Mouse (Mus musculus): ENCODE data around the gene Ankrd26. TPM values are rescaled to one million over a fixed set of nuclear protein-coding genes. Genes with fewer than 3 reads are reported as not detected.
"Not testable (repeated sequence)": the region's sequence is repeated elsewhere in the genome, so short reads cannot be mapped to it uniquely, and the experiment has no call there.

The Ankrd26 gene
- polyA plus RNA-seq, 1 experiment from 2014 or later: 8.0 TPM

DNA sequence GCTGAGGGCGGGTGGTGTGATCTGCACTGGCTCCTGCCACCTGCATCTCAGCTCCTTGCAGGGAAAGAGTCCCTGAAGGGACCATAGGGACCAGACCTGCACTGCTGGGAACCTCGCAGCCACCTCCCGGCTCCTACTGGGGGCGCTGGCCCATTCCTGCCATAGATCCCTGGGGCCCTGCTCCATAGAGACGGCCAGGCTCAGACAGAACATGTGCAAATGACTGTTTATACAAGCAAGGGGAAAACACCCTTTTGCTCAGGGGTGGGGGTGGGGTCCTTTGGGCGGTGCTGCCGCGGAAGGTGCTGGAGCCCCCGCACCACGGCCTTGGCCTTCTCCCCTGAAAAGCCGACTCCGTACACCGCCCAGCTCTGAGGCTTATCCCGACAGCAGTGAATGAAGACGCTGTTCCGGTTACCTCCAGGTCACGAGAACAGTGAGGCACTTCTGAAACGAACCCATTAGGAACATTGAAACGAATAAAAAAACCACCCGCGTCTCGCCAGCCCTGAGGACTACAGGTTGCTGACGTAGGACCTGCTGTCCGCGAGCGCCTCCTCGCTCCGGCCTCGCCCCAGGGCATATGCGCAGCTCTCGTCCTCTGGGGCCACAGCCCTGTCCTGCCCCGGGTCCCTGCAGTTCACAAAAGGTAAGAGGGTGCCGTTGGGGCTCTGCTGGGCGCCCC is 31.5 kb upstream of the Ankrd26 start:
- H3K4me2 ChIP-seq (ENCODE audit: low read length): peak overlapping the region; percentile 58
- H3K4me3 ChIP-seq (ENCODE audit: control insufficient read depth in 1 of 2, insufficient read depth in 1 of 2, low read depth in 1 of 2, low read length in 2 of 2): peak overlapping the region; percentile 21 to 24
- H3K36me3 ChIP-seq (ENCODE audit: control insufficient read depth, insufficient read depth, low read length): peaks cover 76% of the 10 kb centered on the region
- H3K27ac ChIP-seq (replicated peaks in 1 of 2; ENCODE audit: control insufficient read depth in 1 of 2, insufficient read depth in 1 of 2, low read depth in 2 of 2, low read length in 2 of 2): no peak overlapping the region
- no peaks in the 10 kb centered on the region for H3K9me3 ChIP-seq (ENCODE audit: control insufficient read depth, low read length)
- H3K4me1 ChIP-seq (ENCODE audit: control insufficient read depth in 2 of 2, insufficient read depth in 2 of 2, low read length in 2 of 2): peaks cover 6 to 8% of the 10 kb centered on the region in 2 experiments; a peak in 1 of 4 replicates
- H3K9ac ChIP-seq (ENCODE audit: low read length): no peak overlapping the region
- 0 out of 2 replicates have a peak, but pooled peaks have one; percentile 10 for ATAC-seq (ENCODE audit: insufficient number of reproducible peaks, insufficient read depth, low FRiP score, low read depth)
- 31% methylated on average over 34 of the region's 34 CpGs for WGBS
- H3K27me3 ChIP-seq (ENCODE audit: control insufficient read depth, insufficient read depth, low read length): peaks cover 8% of the 10 kb centered on the region; the same call in 1 of the 2 replicates

DNA sequence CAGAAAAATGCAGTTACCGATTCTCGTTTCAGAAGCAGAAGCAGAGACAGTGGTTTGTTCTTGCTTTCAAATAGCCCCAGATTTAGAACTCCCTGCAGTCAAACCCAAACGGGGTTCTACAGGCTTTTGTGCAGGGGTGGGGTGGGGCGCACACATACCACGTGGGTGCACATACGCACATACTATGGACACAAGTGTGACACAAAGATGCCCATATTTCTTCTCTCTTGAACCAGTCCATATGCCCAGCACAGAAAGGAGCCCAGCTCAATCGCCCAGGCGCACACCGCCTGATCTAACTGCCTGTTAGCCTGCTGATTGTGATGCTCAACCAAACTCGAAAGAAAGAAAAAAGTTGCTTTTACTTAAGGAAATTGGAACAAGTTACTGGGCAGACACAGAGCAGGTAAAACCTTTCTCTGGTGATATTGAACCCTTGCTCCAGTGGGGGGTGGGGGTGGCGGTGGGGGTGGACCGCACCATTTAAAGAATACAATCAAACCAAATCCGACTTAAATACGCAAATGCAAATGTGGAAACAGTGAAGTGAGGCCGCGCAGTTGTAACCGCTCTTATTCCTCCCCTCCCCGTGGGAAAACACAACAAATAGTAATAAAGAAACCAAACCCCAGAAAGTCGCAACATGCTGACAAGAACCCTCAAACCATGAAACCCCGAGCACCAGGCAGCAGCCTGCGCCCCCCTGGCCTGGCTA is 30.8 kb upstream of the Ankrd26 start:
- Histone ChIP-seq H3K36me3 (ENCODE audit: control insufficient read depth, insufficient read depth, low read length) (peaks cover 71% of the 10 kb centered on the region), H3K9ac (ENCODE audit: low read length) (no peak overlapping the region)
- WGBS: 60% methylated on average over 21 of the region's 21 CpGs

GRCm38 (mm10) chr6:118578741-118579140 is 16.7 kb upstream of the Ankrd26 start:
- 75% methylated on average over 4 of the region's 4 CpGs for WGBS
- ATAC-seq (ENCODE audit: insufficient number of reproducible peaks, insufficient read depth, low FRiP score, low read depth); H3K36me3 ChIP-seq (ENCODE audit: control insufficient read depth, insufficient read depth, low read length); H3K4me3 ChIP-seq (ENCODE audit: control insufficient read depth in 1 of 2, insufficient read depth in 1 of 2, low read depth in 1 of 2, low read length in 2 of 2); H3K4me1 ChIP-seq (ENCODE audit: control insufficient read depth in 2 of 2, insufficient read depth in 2 of 2, low read length in 2 of 2); H3K9ac ChIP-seq (ENCODE audit: low read length); H3K27me3 ChIP-seq (ENCODE audit: control insufficient read depth, insufficient read depth, low read length); H3K27ac ChIP-seq (replicated peaks in 1 of 2; ENCODE audit: control insufficient read depth in 1 of 2, insufficient read depth in 1 of 2, low read depth in 2 of 2, low read length in 2 of 2); H3K4me2 ChIP-seq (ENCODE audit: low read length); H3K9me3 ChIP-seq (ENCODE audit: control insufficient read depth, low read length): not testable (repeated sequence)

More for the DNA sequence above, 30.8 kb upstream of the Ankrd26 start:
- Histone ChIP-seq H3K27me3 (ENCODE audit: control insufficient read depth, insufficient read depth, low read length) (peaks cover 8% of the 10 kb centered on the region; the same call in 1 of the 2 replicates), H3K4me1 (ENCODE audit: control insufficient read depth in 2 of 2, insufficient read depth in 2 of 2, low read length in 2 of 2) (peaks cover 6 to 8% of the 10 kb centered on the region in 2 experiments; a peak in 1 of 4 replicates), H3K27ac (replicated peaks in 1 of 2; ENCODE audit: control insufficient read depth in 1 of 2, insufficient read depth in 1 of 2, low read depth in 2 of 2, low read length in 2 of 2) (no peak overlapping the region), H3K4me2 (ENCODE audit: low read length) (peak overlapping the region; percentile 58), H3K9me3 (ENCODE audit: control insufficient read depth, low read length) (no peaks in the 10 kb centered on the region), H3K4me3 (ENCODE audit: control insufficient read depth in 1 of 2, insufficient read depth in 1 of 2, low read depth in 1 of 2, low read length in 2 of 2) (peak overlapping the region in 1 of 2 experiments; percentile 24; a peak in 1 of 4 replicates)
- ATAC-seq (ENCODE audit: insufficient number of reproducible peaks, insufficient read depth, low FRiP score, low read depth): no peak

DNA sequence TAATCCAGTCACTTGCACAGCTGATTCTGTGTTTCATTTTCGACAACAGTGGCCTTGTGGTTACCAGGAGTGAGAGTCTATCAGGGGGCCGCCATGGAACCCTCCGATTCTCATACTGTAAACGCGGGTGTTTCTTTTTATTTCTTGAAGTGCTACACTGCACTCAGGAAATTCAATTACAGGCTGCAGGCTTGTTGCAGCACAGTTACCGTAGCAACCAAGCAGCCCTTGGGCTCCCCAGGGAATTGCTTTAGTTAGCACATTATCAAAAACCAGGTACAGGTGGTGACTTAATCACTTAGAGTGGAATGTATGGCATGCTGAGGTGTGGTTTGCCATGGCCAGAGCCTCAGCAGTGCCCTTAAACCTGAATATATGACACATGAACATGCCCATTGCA is 12.3 kb upstream of the Ankrd26 start:
- Histone ChIP-seq H3K27me3 (ENCODE audit: control insufficient read depth, insufficient read depth, low read length) (no peaks in the 10 kb centered on the region), H3K4me2 (ENCODE audit: low read length) (no peak overlapping the region), H3K9me3 (ENCODE audit: control insufficient read depth, low read length) (no peaks in the 10 kb centered on the region), H3K36me3 (ENCODE audit: control insufficient read depth, insufficient read depth, low read length) (no peaks in the 10 kb centered on the region), H3K27ac (replicated peaks in 1 of 2; ENCODE audit: control insufficient read depth in 1 of 2, insufficient read depth in 1 of 2, low read depth in 2 of 2, low read length in 2 of 2) (no peak overlapping the region), H3K9ac (ENCODE audit: low read length) (no peak overlapping the region), H3K4me1 (ENCODE audit: control insufficient read depth in 2 of 2, insufficient read depth in 2 of 2, low read length in 2 of 2) (no peaks in the 10 kb centered on the region), H3K4me3 (ENCODE audit: control insufficient read depth in 1 of 2, insufficient read depth in 1 of 2, low read depth in 1 of 2, low read length in 2 of 2) (no peak overlapping the region)
- 87% methylated on average over 6 of the region's 6 CpGs for WGBS
- ATAC-seq (ENCODE audit: insufficient number of reproducible peaks, insufficient read depth, low FRiP score, low read depth): no peak

GRCm38 (mm10) chr6:118567816-118568215 is 5.8 kb upstream of the Ankrd26 start:
- no peaks in the 10 kb centered on the region for H3K36me3 ChIP-seq (ENCODE audit: control insufficient read depth, insufficient read depth, low read length)
- H3K9me3 ChIP-seq (ENCODE audit: control insufficient read depth, low read length): no peaks in the 10 kb centered on the region
- WGBS: 91% methylated on average over 3 of the region's 3 CpGs
- H3K4me2 ChIP-seq (ENCODE audit: low read length): no peak overlapping the region
- H3K4me1 ChIP-seq (ENCODE audit: control insufficient read depth in 2 of 2, insufficient read depth in 2 of 2, low read length in 2 of 2): no peaks in the 10 kb centered on the region
- no peak for ATAC-seq (ENCODE audit: insufficient number of reproducible peaks, insufficient read depth, low FRiP score, low read depth)
- H3K27me3 ChIP-seq (ENCODE audit: control insufficient read depth, insufficient read depth, low read length): no peaks in the 10 kb centered on the region
- H3K9ac ChIP-seq (ENCODE audit: low read length): no peak overlapping the region
- no peak overlapping the region for H3K4me3 ChIP-seq (ENCODE audit: control insufficient read depth in 1 of 2, insufficient read depth in 1 of 2, low read depth in 1 of 2, low read length in 2 of 2)
- no peak overlapping the region for H3K27ac ChIP-seq (replicated peaks in 1 of 2; ENCODE audit: control insufficient read depth in 1 of 2, insufficient read depth in 1 of 2, low read depth in 2 of 2, low read length in 2 of 2)

GRCm38 (mm10) chr6:118561225-118561624 is 801 bp downstream of the Ankrd26 start:
- H3K36me3 ChIP-seq (ENCODE audit: control insufficient read depth, insufficient read depth, low read length): peaks cover 30% of the 10 kb centered on the region
- H3K9ac ChIP-seq (ENCODE audit: low read length): peak overlapping the region; percentile 86
- H3K4me2 ChIP-seq (ENCODE audit: low read length): peak overlapping the region; percentile 90
- peak overlapping the region; percentile 65 to 89 for H3K4me3 ChIP-seq (ENCODE audit: control insufficient read depth in 1 of 2, insufficient read depth in 1 of 2, low read depth in 1 of 2, low read length in 2 of 2)
- H3K27ac ChIP-seq (replicated peaks in 1 of 2; ENCODE audit: control insufficient read depth in 1 of 2, insufficient read depth in 1 of 2, low read depth in 2 of 2, low read length in 2 of 2): no peak overlapping the region
- WGBS: 84% methylated on average over 8 of the region's 8 CpGs
- ATAC-seq (ENCODE audit: insufficient number of reproducible peaks, insufficient read depth, low FRiP score, low read depth): no peak
- H3K9me3 ChIP-seq (ENCODE audit: control insufficient read depth, low read length): no peaks in the 10 kb centered on the region
- peaks cover 2 to 8% of the 10 kb centered on the region in 2 experiments; a peak in 2 of 4 replicates for H3K4me1 ChIP-seq (ENCODE audit: control insufficient read depth in 2 of 2, insufficient read depth in 2 of 2, low read length in 2 of 2)
- H3K27me3 ChIP-seq (ENCODE audit: control insufficient read depth, insufficient read depth, low read length): no peaks in the 10 kb centered on the region

DNA sequence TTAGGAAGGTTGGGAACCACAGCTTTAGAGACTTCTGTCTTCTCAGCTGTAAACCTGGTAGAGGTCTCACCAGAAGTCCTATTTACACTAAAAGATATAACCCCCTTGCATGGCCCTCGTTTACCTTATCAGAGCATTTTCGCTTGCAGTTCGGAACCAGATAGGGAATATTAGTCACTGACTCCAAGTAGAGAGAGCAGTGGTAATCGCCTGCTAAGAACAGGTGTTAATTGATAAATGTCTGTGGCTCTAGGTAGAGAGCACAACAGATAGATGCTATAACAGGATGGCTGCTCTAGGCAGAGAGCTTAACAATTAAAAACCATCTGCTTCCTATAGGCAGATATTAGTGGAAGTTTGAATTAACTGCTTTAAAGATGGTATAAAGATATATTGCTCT is 23.4 kb downstream of the Ankrd26 start:
- ATAC-seq (ENCODE audit: insufficient number of reproducible peaks, insufficient read depth, low FRiP score, low read depth): no peak
- WGBS: 75% methylated on average over 4 of the region's 4 CpGs

More for the DNA sequence above, 23.4 kb downstream of the Ankrd26 start:
- H3K27ac ChIP-seq (replicated peaks in 1 of 2; ENCODE audit: control insufficient read depth in 1 of 2, insufficient read depth in 1 of 2, low read depth in 2 of 2, low read length in 2 of 2): no peak overlapping the region
- no peaks in the 10 kb centered on the region for H3K4me1 ChIP-seq (ENCODE audit: control insufficient read depth in 2 of 2, insufficient read depth in 2 of 2, low read length in 2 of 2)
- no peaks in the 10 kb centered on the region for H3K9me3 ChIP-seq (ENCODE audit: control insufficient read depth, low read length)
- H3K4me2 ChIP-seq (ENCODE audit: low read length): no peak overlapping the region
- no peaks in the 10 kb centered on the region for H3K27me3 ChIP-seq (ENCODE audit: control insufficient read depth, insufficient read depth, low read length)
- no peak overlapping the region for H3K4me3 ChIP-seq (ENCODE audit: control insufficient read depth in 1 of 2, insufficient read depth in 1 of 2, low read depth in 1 of 2, low read length in 2 of 2)
- peaks cover 82% of the 10 kb centered on the region for H3K36me3 ChIP-seq (ENCODE audit: control insufficient read depth, insufficient read depth, low read length)
- no peak overlapping the region for H3K9ac ChIP-seq (ENCODE audit: low read length)
